ENCODE assay signal across 13 mouse cellular contexts in the genomic region with DNA sequence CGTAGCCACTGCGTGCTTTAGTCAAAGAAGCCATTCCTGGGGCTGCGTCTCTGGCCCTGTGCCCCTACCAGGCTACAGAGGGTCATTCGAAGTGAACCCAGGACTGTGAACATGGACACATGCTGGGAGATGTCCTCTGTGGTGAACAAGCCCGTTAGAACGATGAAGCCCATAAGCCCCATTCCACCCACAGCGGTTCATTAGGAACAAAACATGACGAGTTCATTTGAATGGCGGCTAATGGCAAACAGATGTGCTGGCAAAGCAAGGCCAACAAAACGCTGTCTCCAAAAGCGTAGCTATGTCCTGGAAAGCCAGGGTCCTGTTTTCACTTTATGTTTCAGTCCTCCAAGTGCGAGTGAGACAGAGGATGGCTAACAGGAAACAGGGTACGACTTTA.
A peak's percentile ranks its signal among the peaks of the same experiment; 100 is the strongest.
DNase-seq lines count a peak whose midpoint lies in the region; ATAC-seq and TF ChIP-seq lines count a peak whose summit lies in the region.
"Had no signal": no experiment of that assay in that cellular context is flagged by ENCODE, and none has a peak within 500 bp of the region (broad histone marks: within the 10 kb centered on the region; RNA-seq: fewer than 3 reads in every experiment).

No protein-coding gene starts in this region.

- DNase-seq in hindbrain, embryonic 10.5 days (ENCODE audit: low spot score), result peak; percentile 55
- no peak for DNase-seq in hindbrain, postnatal 0 days (ENCODE audit: low spot score)
- DNase-seq in embryo, embryonic 11.5 days (ENCODE audit: low read depth, low spot score), result peak; percentile 42
- peak; percentile 88 for DNase-seq in forelimb bud, embryonic 11.5 days (ENCODE audit: low read depth, low spot score)
- DNase-seq in limb, embryonic 14.5 days (ENCODE audit: low spot score), result peak; percentile 86
- no peak for DNase-seq in thymus, postnatal 36 days
- no peak for DNase-seq in frontal cortex, adult 2 months (ENCODE audit: extremely low spot score in 1 of 2, low spot score in 1 of 2)
- no peak for DNase-seq in right cerebral cortex, postnatal 25 days
- DNase-seq: B cell, adult 2 months; heart, postnatal 36 days had no signal

- H3K9ac ChIP-seq in hindbrain, postnatal 0 days (replicated peaks; ENCODE audit: low read length), result no peak overlapping the region
- peak overlapping the region; percentile 4; the same call in 1 of the 2 replicates for H3K9ac ChIP-seq in limb, embryonic 14.5 days (ENCODE audit: low read depth, low read length, severe bottlenecking)
- H3K9ac ChIP-seq: heart, embryonic 12.5 days; intestine, embryonic 15.5 days had no signal

- no peak for TF ChIP-seq CTCF in hindbrain, postnatal 0 days (IDR thresholded peaks at IDR 0.05; ENCODE audit: low read depth)

- no peak overlapping the region for H3K4me3 ChIP-seq in hindbrain, embryonic 10.5 days
- no peak overlapping the region for H3K4me3 ChIP-seq in hindbrain, postnatal 0 days (ENCODE audit: low read length)
- H3K4me3 ChIP-seq in limb, embryonic 14.5 days (replicated peaks; ENCODE audit: low read length), result no peak overlapping the region
- H3K4me3 ChIP-seq: heart, embryonic 12.5 days; intestine, embryonic 15.5 days had no signal

- peaks cover 5% of the 10 kb centered on the region; the same call in 1 of the 2 replicates for H3K4me1 ChIP-seq in hindbrain, embryonic 10.5 days (replicated peaks)
- H3K4me1 ChIP-seq in hindbrain, postnatal 0 days (ENCODE audit: insufficient read depth, low read length), result no peaks in the 10 kb centered on the region
- H3K4me1 ChIP-seq in limb, embryonic 14.5 days (ENCODE audit: control insufficient read depth, insufficient read depth, low read length), result peaks cover 23% of the 10 kb centered on the region
- H3K4me1 ChIP-seq: intestine, embryonic 15.5 days had no signal

- ATAC-seq in hindbrain, postnatal 0 days, result no peak
- peak; percentile 79 for ATAC-seq in limb, embryonic 14.5 days (ENCODE audit: low FRiP score, low read depth)
- ATAC-seq: intestine, embryonic 15.5 days had no signal

- no peaks in the 10 kb centered on the region for H3K9me3 ChIP-seq in hindbrain, embryonic 10.5 days
- H3K9me3 ChIP-seq in hindbrain, postnatal 0 days (ENCODE audit: low read length), result no peaks in the 10 kb centered on the region
- H3K9me3 ChIP-seq in limb, embryonic 14.5 days (ENCODE audit: control insufficient read depth, low read length), result no peaks in the 10 kb centered on the region
- H3K9me3 ChIP-seq: heart, embryonic 12.5 days; intestine, embryonic 15.5 days had no signal

- no peaks in the 10 kb centered on the region for H3K36me3 ChIP-seq in hindbrain, embryonic 10.5 days
- no peaks in the 10 kb centered on the region for H3K36me3 ChIP-seq in hindbrain, postnatal 0 days (ENCODE audit: insufficient read depth, low read length)
- no peaks in the 10 kb centered on the region for H3K36me3 ChIP-seq in limb, embryonic 14.5 days (ENCODE audit: control insufficient read depth, insufficient read depth, low read length)
- H3K36me3 ChIP-seq: heart, embryonic 12.5 days; intestine, embryonic 15.5 days had no signal

- no peak overlapping the region for H3K4me2 ChIP-seq in hindbrain, postnatal 0 days (ENCODE audit: low read depth, low read length)
- peak overlapping the region; percentile 41 for H3K4me2 ChIP-seq in limb, embryonic 14.5 days (replicated peaks; ENCODE audit: low read depth, low read length, severe bottlenecking)
- H3K4me2 ChIP-seq: heart, embryonic 12.5 days; intestine, embryonic 15.5 days; liver, embryonic 11.5 days had no signal

- H3K27me3 ChIP-seq in hindbrain, embryonic 10.5 days (ENCODE audit: insufficient read depth, poor library complexity, severe bottlenecking), result no peaks in the 10 kb centered on the region
- no peaks in the 10 kb centered on the region for H3K27me3 ChIP-seq in hindbrain, postnatal 0 days (ENCODE audit: insufficient read depth, low read length)
- H3K27me3 ChIP-seq in limb, embryonic 14.5 days (ENCODE audit: control insufficient read depth, insufficient read depth, low read length), result no peaks in the 10 kb centered on the region
- H3K27me3 ChIP-seq: intestine, embryonic 15.5 days had no signal

- 61% methylated on average over 13 of the region's 13 CpGs for WGBS in hindbrain, embryonic 10.5 days
- WGBS in hindbrain, postnatal 0 days, result 69% methylated on average over 13 of the region's 13 CpGs
- 13% methylated on average over 13 of the region's 13 CpGs for WGBS in limb, embryonic 14.5 days

- TF ChIP-seq POLR2A in limb, embryonic 14.5 days (IDR thresholded peaks at IDR 0.05; ENCODE audit: borderline replicate concordance, extremely low read depth, insufficient read depth, insufficient read length), result no peak

- H3K27ac ChIP-seq in hindbrain, embryonic 10.5 days, result peak overlapping the region; percentile 45
- no peak overlapping the region for H3K27ac ChIP-seq in hindbrain, postnatal 0 days
- H3K27ac ChIP-seq in limb, embryonic 14.5 days (replicated peaks; ENCODE audit: low read depth, low read length), result peak overlapping the region; percentile 65
- H3K27ac ChIP-seq: intestine, embryonic 15.5 days had no signal

Comparison
In these comparisons a context has a peak if more than half of its experiments do, and no peak if none do; other contexts are left out.
1. DNase-seq: peak in hindbrain, embryonic 10.5 days (single experiment), embryo, embryonic 11.5 days (single experiment), forelimb bud, embryonic 11.5 days (single experiment) and limb, embryonic 14.5 days (single experiment); none in hindbrain, postnatal 0 days (single experiment), thymus, postnatal 36 days (0 of 2), frontal cortex, adult 2 months (0 of 2) and right cerebral cortex, postnatal 25 days (single experiment).